Mouse (Mus musculus): ENCODE measurements around the gene H2afv. TPM values are rescaled to one million over a fixed set of nuclear protein-coding genes. Genes with fewer than 3 reads are reported as not detected.

The H2afv gene
- total RNA-seq, 1 experiment from 2014 or later: 99.3 TPM

DNA sequence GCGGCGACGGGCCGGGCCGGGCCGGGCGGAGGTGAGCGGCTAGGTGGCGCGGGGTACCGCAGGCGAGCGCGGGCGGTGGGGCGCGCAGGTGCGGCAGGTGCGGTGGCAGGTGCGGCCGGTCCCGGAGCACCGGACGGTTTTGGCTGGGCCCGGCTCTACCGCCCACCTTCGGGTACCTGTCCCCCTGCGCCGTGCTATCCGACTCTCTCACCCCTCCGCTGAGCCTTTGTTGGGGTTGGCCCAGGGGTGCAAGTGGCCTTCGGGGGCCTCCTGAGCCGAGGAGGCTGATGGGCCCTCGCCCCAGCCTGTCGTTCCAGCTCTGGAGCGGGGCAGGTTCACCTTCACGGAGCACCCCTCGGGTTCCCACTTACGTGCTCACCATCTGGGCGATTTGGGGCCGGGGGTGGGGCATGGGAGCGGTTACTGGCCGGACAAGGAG lies 54.7 kb downstream of the H2afv start:
- peak; percentile 45 for DNase-seq

DNA sequence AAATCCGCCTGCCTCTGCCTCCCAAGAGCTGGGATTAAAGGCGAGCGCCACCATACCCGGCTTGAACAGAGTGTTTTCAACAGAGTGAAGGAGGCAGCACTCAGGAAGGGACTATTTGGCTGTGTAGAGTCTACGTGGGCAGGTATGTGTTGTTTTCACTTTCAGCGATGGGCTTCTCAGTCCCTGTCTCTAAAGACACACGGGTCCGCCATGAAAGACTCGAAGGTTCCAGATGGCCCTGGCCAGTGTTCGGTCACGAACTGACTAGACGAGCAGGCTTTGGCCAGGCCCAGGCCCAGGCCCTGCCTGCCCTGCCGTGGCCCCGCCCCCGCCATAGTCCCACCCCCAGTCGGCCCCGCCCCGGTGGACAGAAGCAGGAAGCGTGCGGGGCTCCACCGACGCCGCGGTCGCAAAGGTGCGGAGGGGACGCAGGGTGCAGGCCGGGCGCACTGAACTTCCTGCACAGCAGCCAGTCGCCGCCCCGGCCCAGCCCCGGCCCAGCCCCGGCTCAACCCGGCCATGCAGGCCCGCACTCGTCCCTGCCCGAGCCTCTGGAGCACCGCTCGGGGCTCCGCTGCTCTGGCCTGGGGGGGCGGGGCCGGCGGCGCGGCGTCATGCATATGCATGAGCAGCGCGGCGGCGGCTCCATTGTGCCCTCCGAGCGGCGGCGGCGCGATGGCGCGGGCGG lies 55.4 kb downstream of the H2afv start, which contains the start of gene Zmiz2:
Zmiz2 (plus strand) TSS at position 349 of the 688 bp plus-strand sequence.
- DNase-seq: peak; percentile 98

DNA sequence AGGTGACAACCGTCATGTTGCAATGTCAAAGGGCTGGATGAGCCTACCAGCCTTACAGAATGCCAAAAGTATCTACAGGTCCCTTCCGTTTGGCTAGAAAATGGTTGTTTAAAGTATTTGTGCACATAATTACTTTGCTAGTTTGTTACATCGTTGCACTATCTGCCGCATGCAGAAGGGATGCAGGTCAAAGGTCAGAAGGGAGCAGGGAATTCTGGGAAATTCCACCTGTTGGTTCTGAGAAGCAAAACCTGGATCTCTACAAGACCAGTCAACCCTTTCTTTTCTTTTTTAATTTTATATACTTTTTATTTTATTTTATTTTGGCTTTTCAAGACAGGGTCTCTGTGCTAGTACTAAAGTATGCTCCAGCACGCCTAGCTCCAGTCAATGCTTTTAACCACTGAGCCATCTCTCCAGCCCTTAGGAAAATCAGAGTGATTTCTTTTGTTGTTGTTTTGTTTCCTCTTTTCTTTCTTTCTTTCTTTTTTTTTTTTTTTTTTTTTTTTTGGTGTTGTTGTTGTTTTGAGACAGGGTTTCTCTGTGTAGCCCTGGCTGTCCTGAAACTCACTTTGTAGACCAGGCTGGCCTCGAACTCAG lies 56.0 kb downstream of the H2afv start:
- no peak for DNase-seq

DNA sequence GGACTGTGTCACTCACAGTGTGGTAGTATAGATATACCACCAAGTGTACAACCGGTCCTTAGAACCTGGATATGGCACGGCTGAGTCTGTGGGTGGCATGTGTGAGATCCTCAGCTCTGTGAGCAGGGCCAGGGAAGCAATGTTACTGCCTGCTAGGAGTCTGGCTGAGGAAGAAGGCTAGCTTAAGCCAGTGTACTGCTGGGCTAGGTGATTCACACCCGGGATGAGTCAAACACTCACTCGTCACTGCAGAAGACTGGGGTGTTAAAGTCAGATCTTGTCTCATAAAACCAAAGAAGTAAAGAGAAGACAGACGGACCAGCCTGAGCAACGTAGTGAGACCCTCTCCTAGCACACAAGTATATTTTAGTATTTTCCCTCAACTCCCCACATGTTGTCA lies 63.3 kb downstream of the H2afv start:
- peak; percentile 48 for DNase-seq

Small RNA genes lying within 50 kb of the gene (microRNA-seq; reads per million reads assigned to microRNA genes)
- gene Gm22123: 0.76 to 1.3 reads per million in 2 experiments
- gene Mir7651: 0 to 1.1 reads per million in 2 experiments

Other genes starting within 250 kb of the H2afv start
- not detected in 2 replicates for gene A730071L15Rik, start 244.4 kb downstream of the H2afv start, total RNA-seq (2021)
- 46.6 and 49.7 TPM in 2 replicates for gene Nudcd3, start 244.0 kb downstream of the H2afv start, total RNA-seq (2021)
- gene Npc1l1, start 214.3 kb downstream of the H2afv start, total RNA-seq (2021): not detected in 2 replicates
- gene Ddx56, start 176.7 kb downstream of the H2afv start, total RNA-seq (2021): 50.1 and 50.7 TPM in 2 replicates
- gene Tmed4, start 169.6 kb downstream of the H2afv start, total RNA-seq (2021): 87.9 and 88.6 TPM in 2 replicates
- 914 and 944 TPM in 2 replicates for gene Ogdh, start 152.8 kb downstream of the H2afv start, total RNA-seq (2021)
- 44.7 and 51.3 TPM in 2 replicates for gene Zmiz2, start 55.4 kb downstream of the H2afv start, total RNA-seq (2021)
- 1,829 and 1,894 TPM in 2 replicates for gene Ppia, start 29.0 kb downstream of the H2afv start, total RNA-seq (2021)
- 73.6 and 75.8 TPM in 2 replicates for gene Purb, start 31.5 kb upstream of the H2afv start, total RNA-seq (2021)
- gene Myo1g, start 76.5 kb upstream of the H2afv start, total RNA-seq (2021): 4.0 and 11.8 TPM in 2 replicates
- gene Ccm2, start 102.4 kb upstream of the H2afv start, total RNA-seq (2021): 37.6 and 47.5 TPM in 2 replicates
- gene Nacad, start 161.6 kb upstream of the H2afv start, total RNA-seq (2021): 2.9 and 4.4 TPM in 2 replicates
- gene Tbrg4, start 181.6 kb upstream of the H2afv start, total RNA-seq (2021): 85.1 and 90.4 TPM in 2 replicates
- gene Wap, start 194.2 kb upstream of the H2afv start, total RNA-seq (2021): not detected in 2 replicates
- gene Ramp3, start 214.1 kb upstream of the H2afv start, total RNA-seq (2021): 11.0 and 11.5 TPM in 2 replicates

Data from adrenal gland, postnatal 14 days (tissue).